Mouse (Mus musculus) left cerebral cortex, adult 18-20 months (tissue): ENCODE measurements around the gene Cyp1a2. TPM values are rescaled to one million over a fixed set of nuclear protein-coding genes. Genes with fewer than 3 reads are reported as not detected.

Experiments used
- DNase-seq, 2 experiments: peaks; one replicate each; pipeline ENCODE4 v3.0.0; 2021 to 2022; ENCODE audit warnings: low spot score in 2 of 2, mixed read lengths in 1 of 2
- total RNA-seq, 2 experiments: library from RNA; stranded (reverse); gene quantifications; 2 replicates each; pipeline ENCODE4 v1.2.3; 2021

The Cyp1a2 gene
- total RNA-seq, 2 experiments from 2014 or later, result not detected

- DNase-seq, result no peak
Measured at GRCm38 (mm10) chr9:57627191-57627590, 56.3 kb downstream of the Cyp1a2 start.

Other genes with a start within 250 kb of the Cyp1a2 start
- gene Ppcdc, start 243.6 kb downstream of the Cyp1a2 start, total RNA-seq, result 10 to 100 TPM; 14.3 TPM
- gene Scamp5, start 215.6 kb downstream of the Cyp1a2 start, total RNA-seq, result 100 to 1,000 TPM; 381 to 400 TPM
- gene Rpp25, start 179.7 kb downstream of the Cyp1a2 start, total RNA-seq, result 10 to 100 TPM; 17.6 to 18.5 TPM
- gene Cox5a, start 162.4 kb downstream of the Cyp1a2 start, total RNA-seq, result 100 to 1,000 TPM; 410 to 481 TPM
- 10 to 100 TPM; 17.6 to 25.6 TPM for gene Fam219b, start 146.2 kb downstream of the Cyp1a2 start, total RNA-seq
- gene Mpi, start 130.9 kb downstream of the Cyp1a2 start, total RNA-seq, result 10 to 100 TPM; 66.0 to 69.4 TPM
- 10 to 100 TPM; 20.9 to 23.1 TPM for gene Scamp2, start 122.8 kb downstream of the Cyp1a2 start, total RNA-seq
- gene Ulk3, start 94.3 kb downstream of the Cyp1a2 start, total RNA-seq, result 10 to 100 TPM; 28.9 to 33.5 TPM
- 10 to 100 TPM; 13.0 to 13.6 TPM for gene Cplx3, start 77.4 kb downstream of the Cyp1a2 start, total RNA-seq
- not detected for gene Lman1l, start 62.9 kb downstream of the Cyp1a2 start, total RNA-seq
- gene Csk, start 30.1 kb downstream of the Cyp1a2 start, total RNA-seq, result 10 to 100 TPM; 35.1 to 37.0 TPM
- gene Cyp1a1, start 4.2 kb upstream of the Cyp1a2 start, total RNA-seq, result under 1 TPM in 1 of 2 experiments, not detected in 1; 0.16 TPM
- 10 to 100 TPM; 15.2 to 16.0 TPM for gene Edc3, start 24.8 kb upstream of the Cyp1a2 start, total RNA-seq
- 10 to 100 TPM; 77.8 to 88.3 TPM for gene Clk3, start 82.2 kb upstream of the Cyp1a2 start, total RNA-seq
- 10 to 100 TPM; 12.3 to 13.5 TPM for gene Arid3b, start 153.1 kb upstream of the Cyp1a2 start, total RNA-seq
- 100 to 1,000 TPM; 107 to 113 TPM for gene Ubl7, start 227.3 kb upstream of the Cyp1a2 start, total RNA-seq